Mouse (Mus musculus) left cerebral cortex, postnatal 25 days (tissue): ENCODE measurements around the gene Tnfsf11. TPM values are rescaled to one million over a fixed set of nuclear protein-coding genes. Genes with fewer than 3 reads are reported as not detected.

Source experiments
- microRNA-seq, 2 experiments: library from miRNA; unstranded; fragments of <30 nt; microRNA quantifications; one replicate each; pipeline ENCODE4 v1.2.0; 2022
- total RNA-seq, 2 experiments: library from RNA; stranded (reverse); gene quantifications; 2 replicates each; pipeline ENCODE4 v1.2.3; 2021

Tnfsf11 gene
- total RNA-seq, 2 experiments from 2014 or later: 0.14 TPM; not detected in 1

Small RNA genes lying within 50 kb of the gene (microRNA-seq; reads per million reads assigned to microRNA genes)
- 0 reads per million in 2 experiments for gene Gm23652

Other genes with a start within 250 kb of the Tnfsf11 start
- gene Fam216b, start 219.0 kb downstream of the Tnfsf11 start, total RNA-seq: under 1 TPM; 0.16 to 0.43 TPM
- 100 to 1,000 TPM; 174 to 182 TPM for gene Akap11, start 228.8 kb upstream of the Tnfsf11 start, total RNA-seq